Mouse (Mus musculus) cortical plate, adult 2 months (tissue): ENCODE results near the gene Ciao2b.

Source experiments
- CTCF ChIP-seq: fragments of 200-500 bp; IDR thresholded peaks from 2 replicates; pipeline ENCODE4 v1.5.1; 2011; ENCODE audit warnings: mild to moderate bottlenecking, control low read depth, low read length; ENCODE audit not compliant: insufficient read depth; ENCODE audit errors: extremely low read depth
- POLR2A ChIP-seq: fragments of 200-500 bp; IDR thresholded peaks from 2 replicates; pipeline ENCODE4 v1.6.1; 2011; ENCODE audit warnings: mild to moderate bottlenecking, low read length, control low read depth; ENCODE audit not compliant: insufficient read depth; ENCODE audit errors: extremely low read depth

GRCm38 (mm10) chr8:104597656-104598055 is 44.1 kb downstream of the Ciao2b start:
- TF ChIP-seq CTCF (no peak), POLR2A (no peak)
